Mouse (Mus musculus) limb, embryonic 11.5 days (tissue): ENCODE data around the gene Plod3. TPM values are rescaled to one million over a fixed set of nuclear protein-coding genes. Genes with fewer than 3 reads are reported as not detected.

ENCODE experiments used
- ATAC-seq: fragments of 200-750 bp; cut with Nextera tagmentation; 2 replicates; pipeline ENCODE4 v1.8.0; 2017; ENCODE audit warnings: low read depth; ENCODE audit not compliant: insufficient number of reproducible peaks, low FRiP score, low TSS enrichment
- DNase-seq: peaks from one replicate; pipeline ENCODE4 v3.0.0-alpha.2; 2015; ENCODE audit warnings: low spot score
- H3K27ac ChIP-seq: fragments of 300-500 bp; sonication (generic); replicated peaks from 2 replicates; pipeline ENCODE4 v1.5.1; 2014; ENCODE audit warnings: low read depth, mild to moderate bottlenecking, low read length
- H3K27me3 ChIP-seq: fragments of 300-500 bp; sonication (generic); 2 replicates; pipeline ENCODE4 v1.6.1; 2014; ENCODE audit warnings: mild to moderate bottlenecking, low read length, mixed read lengths; ENCODE audit not compliant: control insufficient read depth, insufficient read depth
- H3K36me3 ChIP-seq: fragments of 300-500 bp; sonication (generic); 2 replicates; pipeline ENCODE4 v1.6.1; 2014; ENCODE audit warnings: mild to moderate bottlenecking, low read length, moderate library complexity, mixed read lengths; ENCODE audit not compliant: control insufficient read depth, insufficient read depth
- H3K4me1 ChIP-seq: fragments of 300-500 bp; sonication (generic); 2 replicates; pipeline ENCODE4 v1.6.1; 2014; ENCODE audit warnings: low read length, mixed read lengths; ENCODE audit not compliant: control insufficient read depth, insufficient read depth
- H3K4me2 ChIP-seq: fragments of 300-500 bp; sonication (generic); 2 replicates; pipeline ENCODE4 v1.6.1; 2014; ENCODE audit warnings: low read depth, mild to moderate bottlenecking, moderate library complexity; ENCODE audit not compliant: severe bottlenecking
- H3K4me3 ChIP-seq: fragments of 300-500 bp; sonication (generic); 2 replicates; pipeline ENCODE4 v1.5.1; 2014; ENCODE audit warnings: low read depth, low read length
- H3K9ac ChIP-seq: fragments of 300-500 bp; sonication (generic); 2 replicates; pipeline ENCODE4 v1.6.1; 2014; ENCODE audit warnings: mild to moderate bottlenecking, low read length
- H3K9me3 ChIP-seq: fragments of 300-500 bp; sonication (generic); 2 replicates; pipeline ENCODE4 v1.6.1; 2016; ENCODE audit warnings: low read length; ENCODE audit not compliant: control insufficient read depth
- WGBS: fragments of 180-500 bp; shearing (Covaris S2); extraction: QIAGEN DNeasy Blood & Tissue Kit; methylation state at CpG from one replicate; pipeline ENCODE4 v1.1.7; 2014; 5-methylcytosine and 5-hydroxymethylcytosine counted together
- polyA plus RNA-seq: library from polyadenylated mRNA; unstranded; fragments of >200 nt; fragmentation: Nextera tagmentation; extraction: Ambion mirVana; gene quantifications from 2 replicates; pipeline ENCODE4 v1.2.1, GENCODE M21; 2014

The Plod3 gene
- polyA plus RNA-seq, 1 experiment from 2014 or later, result 26.4 TPM

DNA sequence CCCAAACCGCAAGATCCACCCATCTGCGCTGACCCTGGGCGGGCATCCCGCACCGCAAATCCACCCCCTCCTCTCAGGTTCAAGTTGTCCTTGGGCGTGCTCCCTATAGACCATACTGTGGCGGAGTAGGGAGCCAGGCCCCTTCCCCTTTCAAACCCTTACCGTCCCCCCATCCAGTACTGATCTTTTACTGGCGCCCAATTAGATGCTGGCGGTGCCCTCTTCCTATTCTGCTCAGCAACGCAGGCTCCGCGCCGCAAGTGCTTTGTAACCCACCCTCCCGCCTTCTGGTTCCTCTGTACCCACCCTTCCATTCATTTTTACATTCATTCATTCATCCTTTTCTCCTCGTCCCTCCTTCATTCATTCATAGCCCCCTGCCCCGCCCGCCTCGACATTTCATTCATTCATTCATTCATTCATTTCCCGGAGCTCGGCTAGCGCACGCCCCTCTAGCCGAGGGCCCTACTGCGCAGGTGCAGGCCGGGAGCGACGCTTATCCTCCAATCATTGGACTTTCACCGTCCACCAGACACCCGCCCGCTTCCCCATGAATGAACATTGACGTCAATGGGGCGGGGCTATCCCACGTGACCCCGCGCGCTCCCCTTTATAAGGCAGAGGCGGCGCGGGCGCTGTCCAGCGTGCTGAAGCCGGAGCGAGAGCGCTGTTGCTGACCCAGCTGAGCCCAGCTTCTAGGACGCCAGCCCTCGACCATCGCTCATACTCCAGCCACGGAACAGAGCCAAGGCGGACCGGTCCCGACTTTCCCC, 43.0 kb downstream of the Plod3 start:
- under 1% methylated on average over 52 of the region's 52 CpGs for WGBS
- no peak overlapping the region for H3K9ac ChIP-seq
- peaks cover 17% of the 10 kb centered on the region for H3K4me1 ChIP-seq
- no peaks in the 10 kb centered on the region for H3K9me3 ChIP-seq
- H3K4me3 ChIP-seq, result peak overlapping the region; percentile 29
- ATAC-seq (peak; percentile 84), DNase-seq (peak; percentile 99)
- no peaks in the 10 kb centered on the region for H3K36me3 ChIP-seq
- H3K4me2 ChIP-seq, result peak overlapping the region; percentile 58
- peaks cover 69% of the 10 kb centered on the region for H3K27me3 ChIP-seq
- H3K27ac ChIP-seq, result no peak overlapping the region

GRCm38 (mm10) chr5:137030416-137030810, 43.6 kb downstream of the Plod3 start:
- Histone ChIP-seq H3K4me3 (no peak overlapping the region), H3K9ac (no peak overlapping the region), H3K36me3 (no peaks in the 10 kb centered on the region), H3K27me3 (peaks cover 63% of the 10 kb centered on the region), H3K9me3 (no peaks in the 10 kb centered on the region), H3K4me1 (peaks cover 17% of the 10 kb centered on the region), H3K4me2 (no peak overlapping the region), H3K27ac (no peak overlapping the region)
- no peak for DNase-seq
- 16% methylated on average over 22 of the region's 22 CpGs for WGBS
- no peak for ATAC-seq

DNA sequence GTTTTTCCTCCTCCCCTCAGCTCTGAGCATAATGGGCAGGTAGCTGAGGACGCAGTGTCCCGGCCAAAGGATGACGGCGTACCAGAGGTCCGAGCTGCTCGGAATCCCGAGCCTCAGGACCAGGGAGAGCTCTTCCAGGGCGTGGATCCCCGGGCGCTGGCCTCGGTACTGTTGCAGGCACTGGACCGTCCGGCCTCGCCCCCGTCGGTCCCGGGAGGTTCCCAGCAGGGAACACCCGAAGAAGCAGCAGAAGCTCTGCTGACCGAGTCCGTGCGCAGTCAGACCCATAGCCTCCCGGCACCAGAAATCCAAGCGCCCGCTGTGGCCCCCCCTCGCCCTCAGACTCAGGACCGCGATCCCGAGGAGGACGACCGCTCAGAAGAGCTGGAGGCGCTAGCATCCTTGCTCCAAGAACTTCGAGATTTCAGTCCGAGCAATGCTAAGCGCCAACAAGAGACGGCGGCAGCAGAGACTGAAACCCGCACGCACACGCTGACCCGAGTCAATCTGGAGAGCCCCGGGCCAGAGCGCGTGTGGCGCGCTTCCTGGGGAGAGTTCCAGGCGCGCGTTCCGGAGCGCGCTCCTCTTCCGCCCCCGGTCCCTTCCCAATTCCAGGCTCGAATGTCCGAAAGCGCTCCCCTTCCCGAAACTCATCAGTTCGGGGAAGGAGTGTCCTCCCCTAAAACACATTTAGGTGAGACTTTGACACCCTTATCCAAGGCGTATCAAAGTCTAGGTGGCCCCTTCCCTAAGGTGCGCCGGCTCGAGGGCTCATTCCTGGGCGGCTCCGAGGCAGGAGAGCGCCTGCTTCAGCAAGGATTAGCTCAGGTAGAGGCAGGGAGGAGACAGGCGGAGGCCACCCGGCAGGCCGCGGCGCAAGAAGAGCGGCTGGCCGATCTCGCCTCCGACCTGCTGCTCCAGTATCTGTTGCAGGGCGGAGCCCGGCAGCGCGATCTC, 44.5 kb downstream of the Plod3 start:
- H3K9ac ChIP-seq, result no peak overlapping the region
- peaks cover 55% of the 10 kb centered on the region for H3K27me3 ChIP-seq
- DNase-seq, result peak; percentile 51

GRCm38 (mm10) chr5:137032033-137032421, 45.2 kb downstream of the Plod3 start:
- no peak overlapping the region for H3K9ac ChIP-seq
- peak overlapping the region; percentile 95 for H3K4me2 ChIP-seq
- H3K4me1 ChIP-seq, result peaks cover 17% of the 10 kb centered on the region
- H3K27me3 ChIP-seq, result peaks cover 49% of the 10 kb centered on the region
- peak overlapping the region; percentile 35 for H3K4me3 ChIP-seq
- WGBS, result under 1% methylated on average over 30 of the region's 33 CpGs
- no peak overlapping the region for H3K27ac ChIP-seq
- ATAC-seq (no peak), DNase-seq (no peak)
- H3K36me3 ChIP-seq, result no peaks in the 10 kb centered on the region
- H3K9me3 ChIP-seq, result no peaks in the 10 kb centered on the region

More for the DNA sequence above, 44.5 kb downstream of the Plod3 start:
- WGBS, result 1% methylated on average over 78 of the region's 78 CpGs
- H3K27ac ChIP-seq, result no peak overlapping the region
- no peak for ATAC-seq
- no peaks in the 10 kb centered on the region for H3K9me3 ChIP-seq
- H3K4me3 ChIP-seq, result peak overlapping the region; percentile 35
- H3K4me1 ChIP-seq, result peaks cover 17% of the 10 kb centered on the region
- H3K4me2 ChIP-seq, result peak overlapping the region; percentile 95
- H3K36me3 ChIP-seq, result no peaks in the 10 kb centered on the region

GRCm38 (mm10) chr5:137032641-137033074, 45.8 kb downstream of the Plod3 start:
- Histone ChIP-seq H3K4me2 (peak overlapping the region; percentile 95), H3K4me1 (peaks cover 17% of the 10 kb centered on the region), H3K27ac (no peak overlapping the region), H3K27me3 (peaks cover 46% of the 10 kb centered on the region), H3K9ac (no peak overlapping the region), H3K9me3 (no peaks in the 10 kb centered on the region), H3K36me3 (no peaks in the 10 kb centered on the region), H3K4me3 (peak overlapping the region; percentile 35)
- peak; percentile 94 for DNase-seq
- ATAC-seq, result peak; percentile 53
- under 1% methylated on average over 47 of the region's 49 CpGs for WGBS

- no peaks in the 10 kb centered on the region for H3K9me3 ChIP-seq
- peaks cover 3% of the 10 kb centered on the region; the same call in 1 of the 2 replicates for H3K36me3 ChIP-seq
Observed at GRCm38 (mm10) chr5:137036211-137036610, 49.4 kb downstream of the Plod3 start.

DNA sequence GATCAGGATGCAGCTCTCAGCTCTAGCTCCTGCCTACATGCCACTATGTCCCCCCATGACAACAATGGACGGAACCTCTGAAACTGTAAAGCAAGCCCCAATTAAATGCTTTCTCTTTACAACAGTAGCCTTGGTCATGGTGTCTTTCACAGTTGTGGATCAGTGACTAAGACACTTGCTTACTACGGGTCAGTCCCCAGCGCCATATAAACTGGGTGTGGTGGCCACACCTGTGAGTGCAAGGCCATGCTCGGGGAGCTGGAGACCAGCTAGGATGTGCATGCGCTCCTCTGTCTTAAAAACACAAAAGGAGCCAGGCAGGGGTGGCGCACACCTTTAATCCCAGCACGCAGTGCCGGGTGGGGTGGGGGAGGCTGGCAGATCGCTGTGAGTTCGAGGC, 52.6 kb downstream of the Plod3 start:
- H3K4me2 ChIP-seq, result no peak overlapping the region
- no peaks in the 10 kb centered on the region for H3K27me3 ChIP-seq
- WGBS, result 91% methylated on average over 10 of the region's 10 CpGs
- no peak overlapping the region for H3K27ac ChIP-seq
- ATAC-seq (no peak), DNase-seq (no peak)
- no peaks in the 10 kb centered on the region for H3K9me3 ChIP-seq
- H3K36me3 ChIP-seq, result peaks cover 6% of the 10 kb centered on the region; the same call in 1 of the 2 replicates
- no peaks in the 10 kb centered on the region for H3K4me1 ChIP-seq
- no peak overlapping the region for H3K9ac ChIP-seq
- no peak overlapping the region for H3K4me3 ChIP-seq

More at GRCm38 (mm10) chr5:137036211-137036610, 49.4 kb downstream of the Plod3 start:
- ATAC-seq (no peak), DNase-seq (no peak)
- WGBS, result 84% methylated on average over 13 of the region's 13 CpGs
- no peak overlapping the region for H3K4me2 ChIP-seq
- H3K4me3 ChIP-seq, result no peak overlapping the region
- H3K9ac ChIP-seq, result no peak overlapping the region
- peaks cover 12% of the 10 kb centered on the region for H3K27me3 ChIP-seq
- H3K27ac ChIP-seq, result no peak overlapping the region
- H3K4me1 ChIP-seq, result peaks cover 13% of the 10 kb centered on the region

DNA sequence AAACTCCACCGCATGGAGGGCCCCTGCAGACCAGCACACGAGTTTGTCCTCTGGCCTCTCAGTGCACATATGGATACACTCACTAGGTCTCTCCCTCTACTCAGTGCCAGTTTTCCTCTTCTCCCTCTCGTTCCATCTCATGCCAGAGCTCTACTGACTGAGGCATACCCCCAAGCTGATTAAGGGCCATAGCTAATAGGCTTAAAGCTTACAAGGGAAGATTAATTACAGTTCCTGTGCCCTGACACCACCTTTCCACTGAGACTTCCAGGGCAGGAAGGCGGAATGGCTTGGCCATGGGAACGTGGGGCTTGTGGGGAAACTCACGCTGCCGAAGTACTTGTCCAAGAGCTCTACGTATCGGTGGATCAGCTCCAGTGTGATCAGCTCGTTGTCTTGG, 54.6 kb downstream of the Plod3 start:
- no peaks in the 10 kb centered on the region for H3K27me3 ChIP-seq
- no peak overlapping the region for H3K4me3 ChIP-seq
- no peak overlapping the region for H3K27ac ChIP-seq
- ATAC-seq (no peak), DNase-seq (no peak)
- no peaks in the 10 kb centered on the region for H3K9me3 ChIP-seq
- WGBS, result 89% methylated on average over 10 of the region's 10 CpGs
- no peak overlapping the region for H3K9ac ChIP-seq
- peaks cover 6% of the 10 kb centered on the region; the same call in 1 of the 2 replicates for H3K36me3 ChIP-seq
- H3K4me2 ChIP-seq, result no peak overlapping the region
- peaks cover 3% of the 10 kb centered on the region; the same call in 1 of the 2 replicates for H3K4me1 ChIP-seq
